In the genomic region with DNA sequence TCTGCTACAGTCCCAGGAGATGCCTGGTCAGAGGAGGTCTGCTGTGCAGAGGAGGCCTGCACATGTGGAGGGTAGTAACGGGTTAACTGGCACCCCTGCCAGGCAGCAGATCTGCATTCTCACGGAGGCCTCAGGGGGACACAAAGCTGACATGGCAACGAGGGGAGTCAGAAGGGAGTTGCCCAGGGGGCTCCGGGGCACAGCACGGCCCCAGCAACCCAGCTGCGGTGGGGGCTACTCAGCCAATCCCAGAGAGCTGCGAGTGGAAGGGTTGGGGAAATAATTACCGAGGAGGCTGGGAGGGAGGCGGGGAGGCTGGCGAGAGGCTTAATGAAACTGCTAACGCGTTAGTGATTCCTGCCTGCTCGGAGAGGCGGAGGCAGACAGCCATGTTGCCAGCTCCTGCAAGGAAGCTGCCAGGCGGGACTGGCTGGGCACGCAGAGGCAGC, we compare ENCODE assay signal across 9 mouse cellular contexts. TPM values are rescaled to one million over a fixed set of nuclear protein-coding genes. Genes with fewer than 3 reads are reported as not detected.
DNase-seq lines count a peak whose midpoint lies in the region; ATAC-seq and TF ChIP-seq lines count a peak whose summit lies in the region.
"Had no signal": no experiment of that assay in that cellular context is flagged by ENCODE, and none has a peak within 500 bp of the region (broad histone marks: within the 10 kb centered on the region; RNA-seq: fewer than 3 reads in every experiment).

No protein-coding gene starts in this region.

- no peak for DNase-seq in heart, postnatal 36 days
- peak; percentile 82 for DNase-seq in kidney, postnatal 0 days (ENCODE audit: low spot score)
- no peak for DNase-seq in spleen, postnatal 14 days (ENCODE audit: low spot score in 2 of 2)
- DNase-seq in cerebellum, adult 8-10 months = no peak
- no peak for DNase-seq in adrenal gland, adult 8-10 months

- intact Hi-C loops in heart, postnatal 36 days (cut with DNase I) = no loop called here

- 18% methylated on average over 16 of the region's 16 CpGs for WGBS in heart, embryonic 15.5 days
- WGBS in forebrain, embryonic 13.5 days = under 1% methylated on average over 16 of the region's 16 CpGs
- WGBS in kidney, postnatal 0 days = 14% methylated on average over 16 of the region's 16 CpGs
- 2% methylated on average over 16 of the region's 16 CpGs for WGBS in midbrain, embryonic 12.5 days

- H3K4me2 ChIP-seq in heart, embryonic 15.5 days = peak overlapping the region; percentile 48
- peak overlapping the region; percentile 81 for H3K4me2 ChIP-seq in forebrain, embryonic 13.5 days
- H3K4me2 ChIP-seq in kidney, postnatal 0 days (ENCODE audit: low read length) = peak overlapping the region; percentile 48
- H3K4me2 ChIP-seq in midbrain, embryonic 12.5 days (replicated peaks) = peak overlapping the region; percentile 43

- no peak for TF ChIP-seq CTCF in kidney, postnatal 0 days (IDR thresholded peaks at IDR 0.05; ENCODE audit: low read depth)

- ATAC-seq in heart, embryonic 15.5 days (replicated peaks; ENCODE audit: insufficient number of reproducible peaks, insufficient read depth, low FRiP score, low read depth) = no peak
- peak; percentile 72 for ATAC-seq in forebrain, embryonic 13.5 days
- ATAC-seq in kidney, postnatal 0 days (replicated peaks; ENCODE audit: low FRiP score, low read depth) = peak; percentile 64
- peak; percentile 52 for ATAC-seq in midbrain, embryonic 12.5 days (ENCODE audit: low FRiP score, low read depth)

- 0 out of 2 replicates have a peak overlapping the region, but pooled peaks have one; percentile 10 for H3K9ac ChIP-seq in heart, embryonic 15.5 days
- H3K9ac ChIP-seq in forebrain, embryonic 13.5 days = peak overlapping the region; percentile 61
- H3K9ac ChIP-seq in kidney, postnatal 0 days (ENCODE audit: low read depth, low read length) = peak overlapping the region; percentile 13; the same call in 1 of the 2 replicates
- peak overlapping the region; percentile 25 for H3K9ac ChIP-seq in midbrain, embryonic 12.5 days (replicated peaks)

- no peak overlapping the region for H3K27ac ChIP-seq in heart, embryonic 15.5 days
- peak overlapping the region; percentile 80 for H3K27ac ChIP-seq in forebrain, embryonic 13.5 days
- no peak overlapping the region; the same call in 1 of the 2 replicates for H3K27ac ChIP-seq in kidney, postnatal 0 days
- peak overlapping the region; percentile 69 for H3K27ac ChIP-seq in midbrain, embryonic 12.5 days (replicated peaks)

- H3K4me3 ChIP-seq in heart, embryonic 15.5 days = peak overlapping the region; percentile 10
- H3K4me3 ChIP-seq in forebrain, embryonic 13.5 days = peak overlapping the region; percentile 24
- H3K4me3 ChIP-seq in kidney, postnatal 0 days (replicated peaks; ENCODE audit: low read depth, low read length) = 0 out of 2 replicates have a peak overlapping the region, but pooled peaks have one; percentile 17
- peak overlapping the region; percentile 12 for H3K4me3 ChIP-seq in midbrain, embryonic 12.5 days

- no peaks in the 10 kb centered on the region for H3K9me3 ChIP-seq in heart, embryonic 15.5 days (replicated peaks)
- H3K9me3 ChIP-seq in forebrain, embryonic 13.5 days (replicated peaks) = no peaks in the 10 kb centered on the region
- H3K9me3 ChIP-seq in kidney, postnatal 0 days (replicated peaks; ENCODE audit: low read length) = no peaks in the 10 kb centered on the region
- no peaks in the 10 kb centered on the region for H3K9me3 ChIP-seq in midbrain, embryonic 12.5 days

- H3K27me3 ChIP-seq in heart, embryonic 15.5 days = peaks cover 62% of the 10 kb centered on the region
- H3K27me3 ChIP-seq in forebrain, embryonic 13.5 days = peaks cover 11% of the 10 kb centered on the region; the same call in 1 of the 2 replicates
- H3K27me3 ChIP-seq in kidney, postnatal 0 days (ENCODE audit: insufficient read depth, low read length) = peaks cover 7% of the 10 kb centered on the region; the same call in 1 of the 2 replicates
- peaks cover 94% of the 10 kb centered on the region for H3K27me3 ChIP-seq in midbrain, embryonic 12.5 days

- H3K36me3 ChIP-seq in heart, embryonic 15.5 days = no peaks in the 10 kb centered on the region
- no peaks in the 10 kb centered on the region for H3K36me3 ChIP-seq in forebrain, embryonic 13.5 days (ENCODE audit: poor library complexity, severe bottlenecking)
- no peaks in the 10 kb centered on the region for H3K36me3 ChIP-seq in kidney, postnatal 0 days (ENCODE audit: insufficient read depth, low read length)
- no peaks in the 10 kb centered on the region for H3K36me3 ChIP-seq in midbrain, embryonic 12.5 days
- H3K36me3 ChIP-seq: G1E had no signal

- H3K4me1 ChIP-seq in heart, embryonic 15.5 days (replicated peaks) = peaks cover 75% of the 10 kb centered on the region
- peaks cover 98% of the 10 kb centered on the region for H3K4me1 ChIP-seq in forebrain, embryonic 13.5 days
- peaks cover 36% of the 10 kb centered on the region for H3K4me1 ChIP-seq in kidney, postnatal 0 days (replicated peaks; ENCODE audit: insufficient read depth, low read length)
- peaks cover 87% of the 10 kb centered on the region for H3K4me1 ChIP-seq in midbrain, embryonic 12.5 days

RNA-seq across cellular contexts. Expression of a gene that starts 29.4 kb away (rescaled TPM):
- polyA plus RNA-seq in heart, embryonic 15.5 days (2015; fragmentation: Nextera tagmentation; extraction: Ambion mirVana) = 4.2 and 5.2 TPM in 2 replicates
- 10 to 100 TPM; 56.1 to 56.7 TPM for total RNA-seq in heart, postnatal 36 days (2021)
- polyA plus RNA-seq in forebrain, embryonic 13.5 days (2015; fragmentation: Nextera tagmentation; extraction: Ambion mirVana) = 15.3 and 18.6 TPM in 2 replicates
- polyA plus RNA-seq in kidney, postnatal 0 days (2015; fragmentation: Nextera tagmentation; extraction: Ambion mirVana) = 5.6 and 5.8 TPM in 2 replicates
- polyA plus RNA-seq in midbrain, embryonic 12.5 days (2016; fragmentation: Nextera tagmentation; extraction: Ambion mirVana) = 13.7 TPM in 2 replicates
- 100 to 1,000 TPM; 102 to 109 (median 106) TPM for total RNA-seq in adrenal gland, adult 8-10 months (2022)

Comparison
In these comparisons a context has a peak if more than half of its experiments do, and no peak if none do; other contexts are left out.
1. H3K27ac ChIP-seq: peak in forebrain, embryonic 13.5 days (single experiment) and midbrain, embryonic 12.5 days (single experiment); none in heart, embryonic 15.5 days (single experiment) and kidney, postnatal 0 days (single experiment).
2. H3K9ac ChIP-seq: peak in every context shown above with its lines; median percentile 61 in forebrain, embryonic 13.5 days; 25 in midbrain, embryonic 12.5 days; 13 in kidney, postnatal 0 days; 10 in heart, embryonic 15.5 days.
3. Peak in every context shown above with its lines, with median percentiles within 50 percentile points of each other: H3K4me2 ChIP-seq and H3K4me3 ChIP-seq.